Mouse (Mus musculus) left cerebral cortex, adult 11 months (tissue): ENCODE measurements around the gene Atrx.
"Not testable (repeated sequence)": the region's sequence is repeated elsewhere in the genome, so short reads cannot be mapped to it uniquely, and the experiment has no call there.

Source experiments
- DNase-seq: peaks from one replicate; pipeline ENCODE4 v3.0.0; 2022; ENCODE audit warnings: low spot score

Gene Atrx

DNA sequence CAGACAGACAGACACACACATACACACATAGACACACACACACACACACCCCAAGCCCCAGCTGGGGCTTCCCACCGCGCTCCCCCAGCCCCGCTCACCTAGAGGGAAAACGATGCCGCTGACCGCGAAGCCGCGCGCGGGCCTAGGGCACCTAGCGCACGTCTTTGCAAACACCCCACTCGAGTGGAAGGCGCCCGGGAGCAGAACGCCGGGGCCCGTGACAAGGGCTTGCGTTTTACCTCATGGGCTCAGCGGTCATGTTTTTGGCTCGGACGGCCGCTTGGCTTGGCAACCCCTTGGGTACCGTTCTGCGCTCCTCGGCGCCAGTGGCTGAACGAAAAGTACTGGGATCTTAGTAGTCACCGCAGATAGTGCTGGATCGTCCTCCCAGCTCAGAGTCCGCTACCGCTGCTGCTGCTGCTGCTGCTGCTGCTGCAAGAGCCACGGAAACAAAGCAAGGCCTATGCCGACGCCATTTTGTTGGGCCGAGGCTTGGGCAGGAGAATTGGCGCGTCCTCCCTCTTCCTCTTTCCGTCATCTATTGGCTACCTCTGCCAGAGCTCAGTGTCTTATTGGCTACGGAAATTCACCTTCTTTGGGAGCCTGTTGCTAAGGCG is at the start of gene Atrx:
Gene Atrx, minus strand, starts transcription at position 543 of the 617 bp plus-strand sequence.
- DNase-seq = peak; percentile 74

DNA sequence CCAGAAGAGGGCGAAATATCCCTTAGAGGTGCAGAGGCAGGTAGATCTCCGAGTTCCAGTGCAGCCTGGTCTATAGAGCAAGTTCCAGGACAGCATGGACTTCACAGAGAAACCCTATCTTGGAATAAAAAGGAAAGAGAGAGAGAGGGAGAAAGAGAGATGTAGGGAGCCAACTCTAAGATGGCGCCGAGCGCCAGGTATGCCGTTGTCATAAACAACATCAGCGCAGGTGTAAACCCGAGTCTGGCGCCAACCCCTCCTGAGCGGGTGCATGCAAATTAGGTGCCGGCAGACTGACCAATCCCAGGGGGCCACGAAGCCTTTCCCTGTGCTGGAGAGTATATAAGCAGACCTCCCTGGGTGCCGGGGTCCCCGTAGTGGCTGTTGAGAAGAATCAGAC is 27.9 kb upstream of the Atrx start:
- DNase-seq = not testable (repeated sequence)

DNA sequence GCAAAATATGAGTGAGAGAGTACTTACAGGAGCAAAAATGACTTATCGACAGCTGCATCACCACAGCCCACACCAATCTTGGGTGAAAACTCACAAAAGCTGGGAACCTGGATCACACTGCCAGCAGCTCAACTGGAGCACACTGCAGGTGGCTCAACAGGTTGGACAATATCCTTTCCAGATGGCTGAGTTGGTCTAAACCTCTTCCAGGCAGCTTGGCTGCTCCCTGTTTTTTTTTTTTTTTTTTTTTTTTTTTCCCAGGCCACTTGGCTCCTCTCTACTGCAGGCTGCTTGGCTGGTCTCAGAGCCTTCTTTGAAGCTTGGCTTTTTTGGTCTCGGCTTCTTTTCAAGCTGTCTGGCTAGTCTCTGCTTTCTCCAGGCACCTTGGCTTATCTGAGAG is 24.8 kb upstream of the Atrx start:
- no peak for DNase-seq

DNA sequence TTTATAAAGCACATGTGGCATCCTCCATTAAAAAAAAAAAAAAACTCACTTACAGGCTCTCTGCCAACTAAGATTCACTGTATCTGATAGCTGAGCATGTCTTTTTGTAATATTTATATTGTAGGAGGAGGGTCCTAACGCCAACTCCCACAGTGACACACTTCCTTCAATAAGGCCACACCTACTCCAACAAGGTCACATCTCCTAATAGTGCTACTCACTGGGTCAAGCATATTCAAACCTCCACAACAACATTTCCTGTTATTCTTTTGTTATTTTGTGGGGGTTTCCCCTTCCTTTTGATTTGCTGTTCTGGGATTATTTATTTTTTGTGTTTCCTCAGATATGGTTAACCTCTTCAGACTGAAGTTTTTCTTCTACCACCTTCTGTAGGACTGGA is 17.2 kb upstream of the Atrx start:
- DNase-seq = no peak

DNA sequence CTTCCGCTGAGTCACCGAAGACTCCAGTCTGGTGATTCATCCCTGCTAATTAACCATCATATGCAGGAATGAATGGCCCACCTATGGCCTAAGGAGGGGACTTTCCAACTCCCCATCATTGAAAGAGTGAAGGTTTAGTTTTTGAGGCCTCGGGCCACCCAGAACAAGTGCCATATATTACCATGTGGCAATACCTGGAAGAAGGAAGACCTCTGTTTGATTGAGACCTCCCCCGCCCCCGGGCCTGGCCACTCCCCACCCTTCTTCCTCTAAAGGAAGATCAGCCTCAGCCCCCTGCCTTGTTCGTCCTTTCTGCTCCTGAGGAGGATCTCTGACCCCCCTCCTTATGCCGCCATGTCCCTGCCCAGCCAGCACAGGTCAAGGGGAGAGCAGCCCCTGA is 10.0 kb upstream of the Atrx start:
- no peak for DNase-seq

DNA sequence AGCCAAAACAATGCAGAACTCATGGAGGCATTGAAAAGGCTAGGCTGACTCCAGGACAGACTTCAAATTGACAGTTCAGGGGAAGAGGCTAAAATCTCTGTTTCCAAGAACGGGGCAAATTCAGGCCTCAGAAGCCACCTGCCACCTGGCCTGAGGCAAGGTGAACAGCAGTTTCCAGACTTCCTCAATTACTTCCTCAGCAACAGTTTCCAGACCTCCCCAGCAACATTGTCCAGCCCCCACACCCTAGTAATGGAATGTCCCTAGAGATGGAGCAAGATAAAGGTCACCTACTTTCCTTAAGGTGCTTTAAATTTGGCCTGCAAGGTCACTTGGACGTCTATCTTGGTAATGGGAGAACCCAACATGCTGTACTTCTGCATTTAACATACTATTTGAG is 8.5 kb upstream of the Atrx start:
- DNase-seq = no peak

DNA sequence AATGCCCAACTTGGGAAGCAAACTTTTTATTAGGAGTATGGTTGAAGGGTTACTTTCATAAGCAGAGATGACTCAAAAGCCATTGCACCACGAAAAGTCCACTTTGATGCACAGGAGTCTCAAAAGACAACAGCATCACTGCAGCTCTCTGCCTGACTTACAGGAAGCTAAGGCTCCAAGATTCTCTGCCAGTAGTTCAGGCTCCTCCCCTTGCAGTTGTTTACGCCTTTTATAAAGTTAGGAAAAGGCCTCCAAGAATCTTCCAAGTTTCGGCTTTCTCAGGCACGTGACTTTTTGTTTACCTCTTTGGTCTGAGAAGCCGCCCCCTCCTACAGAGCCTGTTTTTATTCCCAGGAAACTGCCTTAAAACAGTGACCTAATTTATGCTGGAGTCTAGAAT is 5.1 kb upstream of the Atrx start:
- no peak for DNase-seq

DNA sequence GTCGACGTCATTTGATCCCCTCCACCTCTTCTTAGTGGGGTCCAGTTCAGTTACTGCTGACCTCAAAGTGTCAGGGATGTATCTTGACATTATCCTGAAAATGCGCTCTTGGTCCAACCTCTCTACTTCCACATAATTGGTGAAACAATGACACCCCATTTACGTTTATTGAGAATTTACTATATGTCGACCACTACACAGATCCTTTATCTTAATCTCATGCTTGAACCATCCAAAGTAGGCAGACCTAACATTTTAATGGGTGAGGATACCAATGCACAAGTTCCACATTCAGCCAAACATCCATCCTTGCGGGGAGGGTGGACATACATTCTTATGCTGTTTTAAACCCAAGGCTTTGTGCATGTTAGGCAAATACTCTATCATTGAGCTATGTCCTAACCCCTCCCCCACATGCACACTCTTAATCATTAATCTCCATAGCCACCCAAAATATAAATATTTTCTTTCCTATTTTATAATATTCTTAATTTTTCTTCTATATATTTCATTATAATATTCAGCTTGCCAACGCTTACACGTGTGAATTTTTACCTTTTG is 355 bp upstream of the Atrx start:
- DNase-seq = no peak

DNA sequence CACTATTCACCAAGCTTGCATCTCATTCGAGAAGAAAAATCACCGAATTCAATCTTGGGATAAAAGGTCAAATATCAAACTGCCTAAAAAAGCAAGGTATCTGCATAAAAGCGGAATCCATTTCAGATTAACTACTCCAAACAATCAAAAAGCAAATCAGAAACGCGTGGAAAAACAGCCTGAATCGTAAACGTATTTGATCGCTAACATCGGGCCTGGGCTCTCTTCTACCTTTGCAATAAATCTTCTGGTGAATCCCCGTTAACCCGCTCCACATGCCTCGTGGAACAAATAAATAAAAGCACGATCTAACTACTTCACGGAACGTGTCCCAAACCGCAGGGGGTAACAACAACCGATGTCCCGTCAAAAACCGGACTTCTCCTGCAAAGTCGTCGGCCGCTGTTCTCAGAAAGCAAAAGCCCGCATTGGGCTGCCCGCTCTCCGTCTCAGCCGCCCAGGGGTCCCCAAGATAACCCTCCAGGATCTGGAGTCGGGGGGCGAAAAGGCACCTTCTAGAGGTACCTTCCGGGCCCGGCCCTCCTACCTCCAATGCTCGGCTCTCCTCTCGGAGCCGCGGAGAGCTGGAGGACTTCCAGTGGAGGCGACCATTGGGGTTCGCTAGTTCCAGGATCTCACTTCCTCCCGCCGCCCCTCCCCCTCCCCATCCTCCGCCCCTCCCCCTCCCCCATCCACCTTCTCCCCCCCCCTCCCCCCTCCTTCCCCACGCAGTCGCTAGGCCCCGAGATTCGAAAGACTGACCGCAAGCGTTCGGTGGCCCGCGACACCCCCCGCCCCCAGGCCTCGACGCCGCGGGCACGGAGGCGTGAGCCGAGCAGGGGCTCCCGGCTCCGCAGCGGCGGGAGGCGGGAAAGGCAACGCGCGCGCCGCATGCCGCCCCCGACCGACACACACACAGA is 1.0 kb downstream of the Atrx start:
- no peak for DNase-seq

DNA sequence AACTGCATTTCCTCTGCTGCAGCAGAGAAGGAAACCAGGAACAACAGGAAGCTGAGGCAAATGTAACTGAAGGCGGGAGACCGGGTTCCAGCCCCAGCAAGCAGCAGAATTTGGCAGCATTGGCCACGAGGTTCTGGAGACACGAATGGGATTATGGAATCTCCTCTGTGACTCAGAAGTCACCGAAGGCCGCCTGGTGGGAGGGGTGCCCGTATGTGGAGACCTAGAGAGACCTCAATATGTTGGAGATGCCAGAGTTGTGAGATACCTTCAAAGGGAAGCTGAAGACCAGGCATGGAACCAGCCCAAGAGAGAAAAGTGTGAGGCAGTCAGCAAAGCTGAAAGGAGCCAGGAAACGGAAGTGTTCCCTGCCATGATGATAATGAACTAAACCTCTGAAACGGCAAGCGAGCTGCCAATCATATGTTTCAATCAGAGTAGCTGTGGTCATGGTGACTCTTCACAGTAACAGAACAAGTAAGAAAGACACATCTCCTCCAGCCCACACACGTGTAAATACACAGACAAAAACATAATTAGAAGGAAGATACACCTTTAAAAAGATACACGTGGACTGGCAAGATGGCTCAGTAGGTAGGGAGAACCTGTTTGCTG is 3.0 kb downstream of the Atrx start:
- DNase-seq = no peak

DNA sequence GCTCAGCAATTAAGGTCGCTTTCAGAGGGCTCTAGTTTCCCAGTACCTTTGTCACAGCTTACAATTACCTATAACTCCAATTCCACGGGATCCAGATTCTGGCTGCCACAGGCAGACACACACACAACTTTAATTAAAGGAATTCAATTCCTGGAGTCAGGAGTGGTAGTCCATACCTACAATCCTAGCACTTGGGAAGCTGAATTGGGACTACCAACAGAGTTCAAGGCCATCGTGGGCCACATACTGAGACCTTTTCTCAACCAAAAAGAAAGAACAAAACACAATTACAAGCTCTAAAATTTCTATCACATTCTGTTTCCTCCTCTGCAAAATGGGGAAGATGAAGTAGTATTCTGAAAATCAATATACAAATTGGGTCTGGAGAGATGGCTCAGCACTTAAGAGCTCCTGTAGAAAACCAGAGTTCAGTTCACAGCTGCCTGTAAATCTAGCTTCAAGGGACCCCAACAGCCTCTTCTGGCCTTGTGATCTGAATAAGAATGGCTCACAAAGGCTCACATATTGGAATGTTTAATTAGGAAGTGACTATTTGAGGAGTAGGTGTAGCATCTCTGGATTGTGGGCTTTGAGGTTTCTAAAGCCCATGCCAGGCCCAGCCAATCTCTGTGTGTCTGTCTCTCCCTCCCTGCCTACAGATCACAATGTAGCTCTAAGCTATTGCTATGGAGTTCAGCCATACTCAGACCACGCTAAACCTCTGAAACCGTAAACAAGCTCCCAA is 4.7 kb downstream of the Atrx start:
- DNase-seq = no peak

DNA sequence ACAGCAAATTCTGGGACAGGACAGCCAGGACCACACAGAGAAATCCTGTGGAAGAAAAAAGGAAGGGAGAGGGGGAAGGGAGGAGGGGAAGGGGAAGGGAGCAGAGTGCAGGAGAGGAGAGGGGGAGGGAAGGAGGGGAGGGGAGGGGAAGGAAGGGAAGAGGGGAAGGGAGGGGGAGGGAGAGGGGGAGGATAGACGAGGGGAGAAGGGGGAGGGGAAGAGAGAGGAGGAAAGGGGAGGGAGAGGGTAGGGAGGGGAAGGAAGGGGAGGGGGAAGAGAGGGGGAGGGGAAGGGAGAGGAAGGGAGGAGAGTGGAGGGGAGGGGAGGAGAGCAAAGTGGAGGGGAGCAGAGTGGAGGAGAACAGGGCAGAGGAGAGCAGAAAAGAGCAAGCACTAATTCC is 5.3 kb downstream of the Atrx start:
- no peak for DNase-seq

DNA sequence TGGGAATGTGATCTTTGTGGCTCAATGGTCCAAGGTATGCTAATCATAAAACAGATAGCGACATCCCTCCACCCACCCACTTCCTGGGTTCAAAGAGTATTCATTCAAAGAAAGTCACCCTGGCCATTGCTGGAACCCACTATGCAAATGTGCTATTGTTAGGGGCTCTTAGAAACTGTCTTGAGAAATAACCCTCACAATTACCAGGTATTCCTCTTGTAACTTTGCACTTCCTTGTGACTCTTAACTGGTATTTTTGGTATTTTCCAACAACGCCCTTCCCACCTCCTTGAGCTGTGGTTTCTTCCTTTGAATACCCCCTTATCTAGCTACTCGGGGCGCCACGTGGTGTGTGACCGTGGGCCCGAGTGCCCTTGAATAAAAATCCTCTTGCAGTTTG is 6.2 kb downstream of the Atrx start:
- DNase-seq = not testable (repeated sequence)

DNA sequence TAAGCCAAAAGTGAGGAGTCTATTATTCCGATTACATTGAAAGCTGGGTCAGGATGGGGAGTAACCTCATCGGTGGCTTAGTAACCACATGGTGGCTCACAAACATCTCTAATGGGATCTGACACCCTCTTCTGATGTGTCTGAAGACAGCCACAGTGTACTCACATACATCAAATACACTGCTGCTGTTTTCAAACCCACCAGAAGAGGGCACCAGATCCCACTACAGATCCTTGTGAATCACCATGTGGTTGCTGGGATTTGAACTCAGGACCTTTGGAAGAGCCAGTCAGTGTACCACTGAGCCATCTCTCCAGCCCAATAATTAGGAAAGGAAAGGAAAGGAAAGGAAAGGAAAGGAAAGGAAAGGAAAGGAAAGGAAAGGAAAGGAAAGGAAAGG is 7.8 kb downstream of the Atrx start:
- no peak for DNase-seq

DNA sequence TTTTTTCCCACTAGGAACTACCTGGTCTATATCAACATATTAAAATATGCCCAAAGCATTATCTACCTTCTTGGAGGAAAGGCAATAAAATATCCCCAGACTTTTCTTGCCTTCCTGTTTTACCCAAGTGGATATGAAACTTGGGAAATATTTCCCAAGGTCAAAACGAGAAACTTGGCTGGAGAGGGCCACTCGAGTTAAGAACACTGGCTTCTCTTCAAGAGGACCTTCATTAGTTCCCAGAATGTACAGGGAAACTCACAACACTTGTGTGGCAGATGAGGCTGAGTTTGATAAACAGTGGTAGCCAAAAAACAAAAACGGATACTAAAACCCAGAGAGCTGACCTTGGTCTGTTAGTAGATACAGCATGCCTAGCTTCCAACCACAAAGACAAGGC is 17.5 kb downstream of the Atrx start:
- DNase-seq = no peak

DNA sequence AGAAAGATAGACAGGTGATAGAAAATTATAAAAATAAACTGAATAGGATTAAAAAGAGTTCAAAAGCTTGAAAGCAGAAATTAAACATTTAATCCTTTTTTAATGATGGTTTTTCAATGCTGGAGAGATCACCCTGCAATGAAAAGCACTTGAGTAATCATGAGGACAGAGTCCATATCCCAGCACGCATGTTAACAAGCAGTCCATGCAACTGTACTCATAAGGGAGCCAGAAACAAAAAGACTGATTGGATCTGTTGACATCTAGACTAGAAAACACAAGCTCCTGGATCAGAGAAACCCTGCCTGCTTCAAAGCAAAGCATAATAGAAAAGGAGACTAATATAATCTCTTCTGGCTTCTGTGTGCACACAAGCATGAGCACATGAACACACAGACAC is 27.6 kb downstream of the Atrx start:
- DNase-seq = no peak

DNA sequence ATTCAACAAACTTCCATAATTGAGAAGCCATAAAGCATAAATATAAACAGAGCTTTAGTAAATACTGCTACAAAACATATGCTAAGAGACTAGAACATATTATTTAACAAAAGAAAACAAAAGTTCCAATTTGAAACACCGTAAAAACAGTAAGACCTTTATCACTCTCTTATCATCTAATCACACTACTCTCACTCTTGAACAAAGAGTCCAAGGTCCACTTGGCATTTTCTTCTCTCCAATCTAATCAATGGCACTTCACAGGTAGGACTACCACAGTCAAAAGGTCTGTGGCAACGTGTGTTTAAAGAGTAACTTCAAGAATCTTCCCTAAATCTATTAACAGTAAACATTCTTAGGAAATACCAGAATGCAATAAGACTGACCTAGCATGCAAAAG is 42.3 kb downstream of the Atrx start:
- no peak for DNase-seq

DNA sequence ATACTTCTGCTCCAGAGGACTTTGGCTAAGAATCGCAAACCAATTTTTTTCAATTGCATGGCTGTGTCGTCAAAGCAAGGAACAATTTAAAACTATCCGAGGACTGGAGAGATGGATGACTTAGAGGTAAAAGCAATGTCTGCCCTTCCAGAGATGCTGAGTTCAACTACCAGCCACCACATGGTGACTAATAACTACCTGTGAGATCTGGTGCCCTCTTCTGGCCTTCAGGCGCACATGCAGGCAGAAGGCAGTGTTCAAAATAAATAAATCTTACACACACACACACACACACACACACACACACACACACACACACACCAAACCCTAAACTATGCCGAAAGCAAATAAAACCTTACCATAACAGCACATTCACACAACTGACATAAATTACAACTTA is 64.8 kb downstream of the Atrx start:
- DNase-seq = no peak

DNA sequence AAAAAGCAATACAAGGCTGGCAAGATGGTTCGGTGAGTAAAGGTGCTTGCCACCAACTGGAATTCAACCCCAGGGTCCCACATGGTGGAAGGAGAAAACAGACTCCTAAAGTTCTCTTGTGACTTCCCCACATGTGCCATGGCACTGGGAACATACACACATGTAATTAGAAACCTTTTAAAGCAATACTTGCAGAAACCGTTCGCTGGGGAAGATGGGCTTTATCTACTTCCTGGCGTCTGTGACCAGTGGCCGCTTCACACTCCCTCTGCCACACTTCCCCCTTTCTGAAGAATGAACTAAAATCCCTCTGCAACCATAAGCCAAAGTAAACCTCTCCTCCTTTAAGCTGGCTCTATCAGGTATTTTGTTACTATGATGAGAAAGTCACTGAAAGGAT is 104.7 kb downstream of the Atrx start:
- DNase-seq = no peak

DNA sequence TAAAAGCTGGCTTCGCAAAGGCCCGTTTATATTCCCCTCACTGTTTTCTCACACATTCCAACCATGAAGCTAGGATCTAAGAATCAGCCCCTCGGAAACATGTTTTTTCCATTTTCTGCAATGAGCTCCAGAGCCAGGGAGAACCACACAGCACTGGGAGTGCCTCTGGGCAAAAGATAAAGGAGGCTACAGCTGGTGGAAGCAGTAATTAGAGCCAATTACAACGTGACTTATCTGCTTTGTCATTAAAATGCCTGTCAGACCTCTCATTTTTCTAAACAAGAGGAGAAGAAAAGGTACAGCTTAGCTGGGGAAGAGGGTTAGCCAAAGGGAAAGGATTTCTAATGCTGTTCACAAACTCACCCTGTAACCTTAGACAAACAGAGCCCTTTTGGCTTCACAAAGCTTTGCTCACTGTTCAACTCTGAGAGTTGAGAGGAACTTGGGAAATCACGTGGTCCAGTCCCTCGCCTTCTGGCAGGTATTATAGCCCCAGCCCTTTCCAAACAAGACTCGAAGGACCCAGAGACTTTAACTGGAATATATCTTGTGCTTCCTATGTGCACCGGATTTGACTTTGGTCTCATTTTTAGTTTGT is 134.3 kb downstream of the Atrx start:
- DNase-seq = no peak

DNA sequence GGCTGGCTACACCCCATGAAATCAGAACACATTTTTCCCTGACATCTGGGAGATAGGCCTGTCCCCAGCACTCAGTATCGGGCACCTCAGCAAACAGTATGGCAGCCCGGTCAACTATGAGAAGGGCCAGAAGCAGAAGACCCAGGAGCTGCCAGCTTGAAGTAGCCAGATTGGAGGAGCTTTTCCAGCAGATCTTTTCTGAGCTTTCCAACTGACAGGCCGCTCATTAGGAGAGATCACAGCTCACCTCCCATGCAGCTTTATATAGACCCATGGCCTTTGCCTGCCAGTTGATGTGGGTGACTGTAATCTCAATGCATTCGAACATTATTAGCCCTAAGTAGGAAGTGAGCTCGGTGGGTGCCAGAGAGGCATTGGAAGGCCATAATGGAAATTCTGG is 155.9 kb downstream of the Atrx start:
- no peak for DNase-seq

DNA sequence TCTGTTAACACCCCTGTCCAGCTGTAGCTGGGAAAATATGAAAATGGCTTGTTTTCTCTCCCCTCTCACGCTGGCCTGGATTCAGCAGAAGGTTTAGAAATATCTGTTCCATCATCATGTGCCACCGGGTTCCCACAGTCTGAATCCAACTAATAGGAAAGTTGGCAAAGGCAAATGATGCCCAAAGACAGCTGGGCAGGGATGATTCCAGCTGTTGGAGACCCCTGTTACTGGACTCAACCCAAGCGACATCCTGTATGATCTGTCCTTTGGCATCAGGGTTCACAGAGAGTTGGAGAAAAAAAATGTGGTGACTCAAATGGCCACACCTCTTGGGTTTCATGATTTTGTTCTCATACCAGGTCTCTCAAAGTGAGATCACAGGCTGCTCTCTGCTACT is 161.3 kb downstream of the Atrx start:
- DNase-seq = no peak
